Mouse (Mus musculus) embryonic fibroblast, embryonic 13.5 days (primary cell): ENCODE data around the gene Ddx23.

ENCODE experiments used
- CTCF ChIP-seq: IDR thresholded peaks from 2 replicates; pipeline ENCODE4 v1.5.1; 2011; ENCODE audit warnings: mild to moderate bottlenecking, control low read depth, low read length, moderate library complexity, borderline replicate concordance; ENCODE audit not compliant: insufficient read depth
- POLR2A ChIP-seq: IDR thresholded peaks from 2 replicates; pipeline ENCODE4 v1.6.1; 2011; ENCODE audit warnings: low read depth, mild to moderate bottlenecking, control low read depth, low read length, moderate library complexity

GRCm38 (mm10) chr15:98674284-98674993, 11.7 kb upstream of the Ddx23 start:
- TF ChIP-seq POLR2A = no peak
- no peak for TF ChIP-seq CTCF
